Mouse (Mus musculus): ENCODE data around the gene Defa36. TPM values are rescaled to one million over a fixed set of nuclear protein-coding genes. Genes with fewer than 3 reads are reported as not detected.

Gene Defa36
- not detected for total RNA-seq (2023)

GRCm38 (mm10) chr8:21427111-21427510 is at the start of gene Defa36:
Defa36 (plus strand) TSS chr8:21427411.

GRCm38 (mm10) chr8:21378215-21378614 is 49.0 kb upstream of the Defa36 start, which contains the start of gene Defa2:
Defa2 (plus strand) TSS chr8:21378515.

GRCm38 (mm10) chr8:21391511-21391910 is 35.7 kb upstream of the Defa36 start, which contains the start of gene Defa33:
Defa33 (plus strand) TSS chr8:21391811.

GRCm38 (mm10) chr8:21456460-21456859 is 29.2 kb downstream of the Defa36 start, which contains the start of gene Gm7849:
Gm7849 (minus strand) TSS chr8:21456560.

Other genes starting within 250 kb of the Defa36 start
- not detected for gene Defa31, start 235.8 kb upstream of the Defa36 start, total RNA-seq (2023)
- gene Gm15293, start 225.8 kb upstream of the Defa36 start, total RNA-seq (2023), result not detected
- gene Gm15292, start 177.7 kb upstream of the Defa36 start, total RNA-seq (2023), result not detected
- not detected for gene Defa27, start 111.9 kb upstream of the Defa36 start, total RNA-seq (2023)
- gene Defa29, start 100.4 kb upstream of the Defa36 start, total RNA-seq (2023), result not detected
- gene Defa2, start 48.9 kb upstream of the Defa36 start, total RNA-seq (2023), result not detected
- gene Defa33, start 35.6 kb upstream of the Defa36 start, total RNA-seq (2023), result not detected
- gene Gm7849, start 29.1 kb downstream of the Defa36 start, total RNA-seq (2023), result not detected
- gene Defa20, start 81.8 kb downstream of the Defa36 start, total RNA-seq (2023), result not detected
- gene Defa32, start 101.6 kb downstream of the Defa36 start, total RNA-seq (2023), result not detected
- gene Defa37, start 138.0 kb downstream of the Defa36 start, total RNA-seq (2023), result not detected
- gene Defa28, start 155.6 kb downstream of the Defa36 start, total RNA-seq (2023), result not detected
- not detected for gene Gm7861, start 167.1 kb downstream of the Defa36 start, total RNA-seq (2023)
- not detected for gene Defa26, start 190.8 kb downstream of the Defa36 start, total RNA-seq (2023)
- not detected for gene Defa17, start 228.4 kb downstream of the Defa36 start, total RNA-seq (2023)
- not detected for gene Defa34, start 238.4 kb downstream of the Defa36 start, total RNA-seq (2023)